Mouse (Mus musculus): Measurements from ENCODE around the gene 2010300C02Rik.

The 2010300C02Rik gene

DNA sequence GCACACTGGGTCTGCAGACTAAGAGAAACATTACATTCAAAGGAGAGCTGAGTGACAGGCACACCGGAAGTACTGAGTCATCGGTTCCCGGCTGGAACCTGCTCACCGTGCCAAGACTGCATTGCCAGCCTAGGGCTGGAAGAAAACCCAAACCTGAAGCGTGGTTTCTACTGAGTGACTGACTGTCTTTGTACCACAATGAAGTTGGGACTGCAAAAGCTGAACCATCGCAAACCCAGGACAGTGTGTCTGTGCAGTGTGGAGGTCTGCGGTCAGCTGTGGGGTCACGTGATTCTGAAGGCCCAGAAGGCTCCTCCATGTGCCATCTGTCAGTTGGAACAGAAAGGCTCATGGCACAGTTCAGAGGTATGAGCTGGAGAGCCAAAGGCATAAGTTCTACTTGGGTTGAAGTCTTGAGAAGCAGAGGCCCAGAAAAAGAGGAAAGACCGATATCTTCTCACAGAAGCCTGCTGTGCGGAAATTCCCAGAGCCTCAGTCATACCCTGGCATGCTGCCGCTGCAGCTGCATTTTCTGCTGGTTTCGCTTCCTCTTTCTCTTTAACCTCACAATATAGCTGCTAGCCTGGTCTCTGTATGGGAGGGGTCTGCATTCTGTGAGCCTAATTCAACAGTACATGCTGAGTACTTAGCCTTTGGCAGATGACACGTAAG, 133.9 kb downstream of the 2010300C02Rik start:
- in situ Hi-C loops (cut with MboI, MseI), result no loop called here

DNA sequence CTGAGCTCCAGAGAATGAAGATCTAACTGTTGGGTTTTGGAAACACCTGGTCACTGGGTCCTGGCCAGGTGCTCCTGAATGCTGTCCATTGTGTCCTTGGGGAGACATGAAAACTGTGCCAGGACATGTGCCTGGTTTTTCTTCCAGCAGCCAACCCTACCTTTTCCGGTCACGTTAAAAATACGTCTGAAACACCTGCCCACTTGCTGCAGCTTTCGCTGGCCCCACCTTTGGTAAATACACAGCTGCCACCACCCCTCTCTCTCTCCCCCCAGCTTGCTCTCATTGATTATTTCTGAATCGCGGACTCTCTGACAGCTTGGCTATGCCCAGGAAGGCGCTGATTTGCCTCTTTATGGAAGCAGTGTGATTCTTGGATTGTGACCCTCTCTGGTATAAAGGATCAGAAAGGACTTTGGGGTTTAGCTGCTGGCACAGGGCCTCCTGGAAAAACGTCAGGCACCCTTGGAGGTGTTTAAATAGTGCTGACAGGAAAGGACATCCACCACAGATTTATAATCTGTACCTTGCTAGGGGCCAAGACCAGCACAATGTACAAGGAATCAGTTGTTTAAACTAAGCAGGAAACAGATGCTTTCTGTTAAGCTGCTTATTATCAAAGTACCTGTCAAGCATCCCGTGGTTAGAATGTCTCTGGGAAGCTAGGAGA, 136.0 kb downstream of the 2010300C02Rik start:
- in situ Hi-C loops (cut with MboI, MseI), result no loop called here

DNA sequence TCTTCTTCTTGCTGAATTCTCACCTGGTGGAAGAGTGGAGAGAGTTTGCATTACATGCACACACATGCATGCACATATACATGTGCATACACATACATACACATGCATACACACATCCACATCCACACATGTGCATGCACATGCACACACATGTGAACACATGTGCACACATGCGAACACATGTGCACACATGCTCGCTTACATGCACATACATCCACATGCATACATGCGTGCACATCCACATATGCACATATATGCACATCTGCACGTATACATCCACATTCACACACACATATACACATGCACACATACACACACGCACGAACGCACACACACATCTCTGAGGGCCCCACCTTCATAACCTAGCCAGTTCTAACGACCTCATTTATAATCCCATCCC, 136.7 kb downstream of the 2010300C02Rik start:
- in situ Hi-C loops (cut with MboI, MseI), result no loop called here

DNA sequence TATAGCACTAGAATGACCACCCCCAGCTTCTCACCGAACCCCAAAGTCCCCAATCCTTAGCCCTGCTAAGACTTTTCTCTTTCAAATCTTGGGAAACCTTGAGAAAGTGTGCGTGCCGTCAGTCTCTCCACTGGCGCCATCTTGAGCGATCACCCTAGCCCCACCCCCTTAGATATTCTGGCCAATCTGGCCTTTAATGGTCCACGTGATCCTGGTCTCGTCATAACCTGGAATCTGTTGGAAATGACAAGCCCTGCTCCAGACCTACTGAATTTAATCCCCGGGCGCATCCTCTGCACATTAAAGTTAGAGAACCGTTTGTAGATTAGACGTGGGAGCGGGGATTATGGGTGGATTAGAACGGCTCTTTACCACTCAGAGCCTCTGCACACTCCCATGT, 140.2 kb downstream of the 2010300C02Rik start:
- in situ Hi-C loops (cut with MboI, MseI), result no loop called here

DNA sequence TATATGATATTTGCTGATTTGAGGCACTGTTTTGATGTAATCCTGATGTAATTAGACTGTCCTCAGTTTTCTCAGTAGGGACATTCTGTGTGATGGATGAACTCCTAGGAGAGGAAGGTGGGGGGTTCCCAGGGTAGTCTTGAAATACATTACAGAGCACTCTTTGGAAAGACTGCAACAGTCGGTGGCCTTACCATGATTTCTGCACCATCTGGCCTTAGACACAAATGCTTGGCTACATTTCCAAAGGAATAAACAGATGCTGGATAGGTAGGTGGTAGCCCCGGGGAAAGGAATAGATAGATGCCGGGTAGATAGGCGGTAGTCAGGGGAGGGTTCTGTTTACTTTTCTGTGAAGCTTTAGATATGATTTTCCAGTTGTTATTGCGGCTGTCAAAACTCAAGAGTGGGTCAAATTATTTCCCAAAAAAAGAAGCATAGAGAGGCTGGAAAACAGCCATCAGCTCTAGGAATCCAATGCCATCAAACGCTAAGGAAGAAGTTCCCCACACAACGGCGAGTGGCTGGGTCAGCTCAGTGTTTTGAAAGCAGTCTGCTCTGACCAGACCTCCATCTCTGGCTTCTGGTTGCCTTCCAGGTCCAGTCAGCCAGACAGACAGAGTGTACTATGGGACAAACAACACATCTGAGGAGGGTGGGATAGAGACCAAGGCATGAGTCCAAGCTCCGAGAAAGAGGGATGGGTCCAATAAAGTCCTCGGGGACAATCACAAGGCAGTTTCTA, 147.2 kb downstream of the 2010300C02Rik start:
- in situ Hi-C loops (cut with MboI, MseI), result no loop called here

DNA sequence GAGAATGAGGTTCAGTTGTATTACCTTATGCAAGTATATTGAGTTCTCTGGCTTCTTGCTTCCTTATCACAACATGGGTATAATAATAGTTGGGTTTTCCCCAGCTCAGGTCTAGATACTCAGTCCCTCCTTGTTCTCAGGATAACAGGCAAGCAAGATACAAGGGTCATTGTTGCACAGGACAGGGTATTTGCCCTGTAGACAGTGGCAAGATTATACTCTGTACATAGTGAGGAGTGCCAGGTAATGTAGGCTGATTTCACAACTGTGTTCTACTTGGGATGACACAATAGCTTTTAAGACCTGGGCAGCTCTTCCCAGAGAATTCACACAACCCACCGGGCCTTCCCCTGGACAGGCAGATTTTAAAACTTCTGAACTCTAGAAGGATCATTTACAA, 151.5 kb downstream of the 2010300C02Rik start:
- in situ Hi-C loops (cut with MboI, MseI), result no loop called here

DNA sequence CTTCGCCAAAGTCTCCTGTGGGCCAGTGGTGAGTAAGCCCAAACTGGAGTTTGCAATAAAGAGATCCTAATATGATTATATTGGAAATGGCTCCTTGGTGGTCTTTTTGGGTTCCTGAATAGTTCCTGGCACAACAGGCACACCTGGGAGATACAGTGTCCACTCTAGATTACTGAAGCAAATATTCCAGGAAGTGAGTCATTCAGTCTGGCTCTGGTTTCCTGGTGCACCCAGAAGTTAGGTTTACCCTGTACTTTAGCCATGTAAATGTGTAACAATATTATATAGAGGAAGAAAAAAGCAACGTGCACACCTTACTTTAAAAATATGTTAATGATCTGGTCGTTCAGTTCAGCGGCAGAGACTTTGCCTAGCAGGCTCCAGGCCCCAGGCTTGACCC, 153.1 kb downstream of the 2010300C02Rik start:
- in situ Hi-C loops (cut with MboI, MseI), result no loop called here

DNA sequence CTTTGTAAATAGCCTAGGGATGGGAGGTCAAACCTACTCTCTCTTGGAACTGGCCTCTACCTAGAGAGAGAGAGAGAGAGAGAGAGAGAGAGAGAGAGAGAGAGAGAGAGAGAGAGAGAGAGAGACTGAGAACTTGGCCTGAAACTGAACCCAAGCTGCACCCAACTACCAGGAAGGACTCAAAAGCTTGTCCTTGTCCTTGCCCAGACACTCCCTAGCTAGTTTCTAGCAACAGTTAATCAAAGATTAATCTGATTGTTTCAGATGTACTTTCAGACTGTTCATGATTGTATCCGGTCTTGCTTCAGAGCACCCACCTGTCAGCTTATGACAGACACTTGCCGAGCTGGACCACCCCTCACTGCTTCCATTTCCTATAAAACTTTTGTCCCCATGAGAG, 153.5 kb downstream of the 2010300C02Rik start:
- in situ Hi-C loops (cut with MboI, MseI), result no loop called here

DNA sequence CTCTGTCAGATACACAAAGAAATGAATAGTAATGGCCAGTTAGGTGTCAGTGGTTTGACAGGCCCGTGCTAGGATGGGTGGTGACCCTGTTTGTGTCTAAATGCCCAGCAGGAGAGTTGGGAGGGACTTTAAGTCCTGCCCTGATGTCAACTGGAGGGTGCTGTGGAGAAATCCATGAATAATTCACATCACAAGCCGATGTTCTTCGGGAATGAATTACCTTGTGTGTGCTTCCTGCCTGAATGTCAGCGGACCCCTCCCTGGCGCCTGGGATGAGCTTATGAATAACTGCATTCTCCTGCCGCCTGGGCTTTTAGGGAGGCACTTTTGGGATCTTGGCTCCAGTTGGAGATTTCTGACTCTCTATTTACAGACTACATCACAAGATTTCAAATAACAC, 154.5 kb downstream of the 2010300C02Rik start:
- in situ Hi-C loops (cut with MboI, MseI), result no loop called here

DNA sequence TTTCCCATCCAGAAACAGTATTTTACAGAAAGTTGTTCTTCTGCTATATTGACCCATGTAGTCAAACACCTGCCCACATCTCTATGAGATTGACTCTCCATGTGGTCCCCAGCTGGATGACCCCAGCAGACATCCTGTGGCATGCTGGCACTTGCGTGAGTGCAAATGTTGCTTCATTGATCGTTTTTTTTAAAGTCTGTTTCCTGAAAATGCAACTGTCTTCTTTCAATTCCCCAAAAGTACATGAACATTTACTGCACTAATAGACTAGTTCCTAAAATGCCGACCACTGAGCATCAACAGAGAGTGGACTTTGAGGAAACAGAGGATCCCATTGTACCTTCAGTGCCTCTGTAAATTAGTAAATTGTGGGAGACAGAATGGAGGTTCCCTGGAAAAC, 157.9 kb downstream of the 2010300C02Rik start:
- in situ Hi-C loops (cut with MboI, MseI), result no loop called here

Measured in T-helper 17 cell (primary cell).